Mouse (Mus musculus) spleen, adult 2 months (tissue): ENCODE data around the gene Pcyt1a.

Experiments
- CTCF ChIP-seq: fragments of 200-500 bp; IDR thresholded peaks from 2 replicates; pipeline ENCODE4 v1.5.1; 2011; ENCODE audit warnings: mild to moderate bottlenecking, inconsistent platforms; ENCODE audit not compliant: insufficient read depth, insufficient read length, insufficient replicate concordance; ENCODE audit errors: extremely low read depth
- POLR2A ChIP-seq: fragments of 200-500 bp; IDR thresholded peaks from 2 replicates; pipeline ENCODE4 v1.6.1; 2011; ENCODE audit warnings: low read depth, low read length, inconsistent platforms

DNA sequence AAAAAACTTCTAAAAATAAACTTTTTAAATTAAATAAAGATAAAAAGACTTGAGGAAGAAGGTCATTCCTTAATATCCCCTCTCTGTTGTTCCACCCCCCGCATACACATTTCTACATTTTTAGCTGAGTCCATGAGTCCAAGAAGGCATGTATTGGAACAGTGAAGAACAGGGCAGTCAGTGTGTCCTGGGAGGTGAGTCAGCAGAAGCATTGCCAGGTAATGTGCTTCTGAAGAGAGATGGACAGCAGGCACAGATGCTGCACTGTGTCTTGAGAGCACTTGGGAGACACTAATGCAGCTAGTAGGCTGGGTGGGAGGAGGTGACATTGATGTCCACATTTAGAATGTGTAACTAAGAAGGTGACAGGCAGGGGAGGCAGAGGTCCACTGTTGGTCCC, 6.5 kb downstream of the Pcyt1a start:
- TF ChIP-seq POLR2A: no peak
- TF ChIP-seq CTCF: no peak
